Mouse (Mus musculus): ENCODE data around the gene Usp18. TPM values are rescaled to one million over a fixed set of nuclear protein-coding genes. Genes with fewer than 3 reads are reported as not detected.

Usp18 gene
- polyA plus RNA-seq, 1 experiment: 0.02 TPM

GRCm38 (mm10) chr6:121209584-121209983, 36.1 kb upstream of the Usp18 start:
- peaks cover 21% of the 10 kb centered on the region for H3K27me3 ChIP-seq (ENCODE audit: control insufficient read depth, insufficient read depth, insufficient read length)
- TF ChIP-seq FOSL1 (IDR thresholded peaks at IDR 0.05; ENCODE audit: insufficient read depth, low read length, poor library complexity, severe bottlenecking) (no peak), CEBPB (IDR thresholded peaks at IDR 0.05; ENCODE audit: low read depth) (no peak), CTCF (IDR thresholded peaks at IDR 0.05; ENCODE audit: control insufficient read depth, insufficient read depth, insufficient read length) (no peak), USF1 (IDR thresholded peaks at IDR 0.05; ENCODE audit: low read depth) (no peak), MYOD1 (IDR thresholded peaks at IDR 0.05; ENCODE audit: control insufficient read depth, insufficient read length, low read depth) (no peak), MYOG (IDR thresholded peaks at IDR 0.05; ENCODE audit: control insufficient read depth, extremely low read depth, insufficient read length) (no peak), MAX (IDR thresholded peaks at IDR 0.05) (no peak)
- no peaks in the 10 kb centered on the region for H3K36me3 ChIP-seq (ENCODE audit: control insufficient read depth, insufficient read depth)
- H3K4me3 ChIP-seq (ENCODE audit: insufficient read depth, poor library complexity, severe bottlenecking): no peak overlapping the region
- H3K79me2 ChIP-seq (ENCODE audit: control insufficient read depth, insufficient read depth): no peaks in the 10 kb centered on the region
- no peak overlapping the region for H3ac ChIP-seq (ENCODE audit: control insufficient read depth, insufficient read length, low read depth)
- no peaks in the 10 kb centered on the region for H3K79me3 ChIP-seq (ENCODE audit: low read depth)

- Histone ChIP-seq H3K36me3 (ENCODE audit: control insufficient read depth, insufficient read depth) (no peaks in the 10 kb centered on the region), H3K79me2 (ENCODE audit: control insufficient read depth, insufficient read depth) (no peaks in the 10 kb centered on the region), H3K4me3 (ENCODE audit: insufficient read depth, poor library complexity, severe bottlenecking) (no peak within 1 kb of the TSS), H3K79me3 (ENCODE audit: low read depth) (no peaks in the 10 kb centered on the region), H3K27me3 (ENCODE audit: control insufficient read depth, insufficient read depth, insufficient read length) (peaks cover 21% of the 10 kb centered on the region), H3ac (ENCODE audit: control insufficient read depth, insufficient read length, low read depth) (no peak within 1 kb of the TSS)
- TF ChIP-seq USF1 (IDR thresholded peaks at IDR 0.05; ENCODE audit: low read depth): no peak
- TF ChIP-seq FOSL1 (IDR thresholded peaks at IDR 0.05; ENCODE audit: insufficient read depth, low read length, poor library complexity, severe bottlenecking): no peak
- TF ChIP-seq MAX (IDR thresholded peaks at IDR 0.05): no peak
- no peak for TF ChIP-seq MYOD1 (IDR thresholded peaks at IDR 0.05; ENCODE audit: control insufficient read depth, insufficient read length, low read depth)
- no peak for TF ChIP-seq MYOG (IDR thresholded peaks at IDR 0.05; ENCODE audit: control insufficient read depth, extremely low read depth, insufficient read length)
These were observed 35.4 kb upstream of the Usp18 start, which contains the start of gene Tuba8 for GRCm38 (mm10) chr6:121210149-121210925. Tuba8 (plus strand) TSS chr6:121210696.

- no peaks in the 10 kb centered on the region for H3K79me3 ChIP-seq (ENCODE audit: low read depth)
- no peaks in the 10 kb centered on the region for H3K36me3 ChIP-seq (ENCODE audit: control insufficient read depth, insufficient read depth)
- no peaks in the 10 kb centered on the region for H3K79me2 ChIP-seq (ENCODE audit: control insufficient read depth, insufficient read depth)
- no peak overlapping the region for H3K4me3 ChIP-seq (ENCODE audit: insufficient read depth, poor library complexity, severe bottlenecking)
- H3ac ChIP-seq (ENCODE audit: control insufficient read depth, insufficient read length, low read depth): no peak overlapping the region
- TF ChIP-seq MYOD1 (IDR thresholded peaks at IDR 0.05; ENCODE audit: control insufficient read depth, insufficient read length, low read depth): no peak
- TF ChIP-seq FOSL1 (IDR thresholded peaks at IDR 0.05; ENCODE audit: insufficient read depth, low read length, poor library complexity, severe bottlenecking): no peak
- TF ChIP-seq CEBPB (IDR thresholded peaks at IDR 0.05; ENCODE audit: low read depth): no peak
- TF ChIP-seq MAX (IDR thresholded peaks at IDR 0.05): no peak
- TF ChIP-seq MYOG (IDR thresholded peaks at IDR 0.05; ENCODE audit: control insufficient read depth, extremely low read depth, insufficient read length): no peak
- TF ChIP-seq USF1 (IDR thresholded peaks at IDR 0.05; ENCODE audit: low read depth): no peak
- no peak for TF ChIP-seq CTCF (IDR thresholded peaks at IDR 0.05; ENCODE audit: control insufficient read depth, insufficient read depth, insufficient read length)
- H3K27me3 ChIP-seq (ENCODE audit: control insufficient read depth, insufficient read depth, insufficient read length): peaks cover 21% of the 10 kb centered on the region
These were observed 34.8 kb upstream of the Usp18 start for GRCm38 (mm10) chr6:121210926-121211289.

- TF ChIP-seq MYOD1 (IDR thresholded peaks at IDR 0.05; ENCODE audit: control insufficient read depth, insufficient read length, low read depth): no peak
- no peak for TF ChIP-seq CTCF (IDR thresholded peaks at IDR 0.05; ENCODE audit: control insufficient read depth, insufficient read depth, insufficient read length)
- TF ChIP-seq MAX (IDR thresholded peaks at IDR 0.05): no peak
- no peak for TF ChIP-seq MYOG (IDR thresholded peaks at IDR 0.05; ENCODE audit: control insufficient read depth, extremely low read depth, insufficient read length)
- no peak for TF ChIP-seq CEBPB (IDR thresholded peaks at IDR 0.05; ENCODE audit: low read depth)
- H3K4me3 ChIP-seq (ENCODE audit: insufficient read depth, poor library complexity, severe bottlenecking): no peak overlapping the region
- no peaks in the 10 kb centered on the region for H3K79me2 ChIP-seq (ENCODE audit: control insufficient read depth, insufficient read depth)
- H3K27me3 ChIP-seq (ENCODE audit: control insufficient read depth, insufficient read depth, insufficient read length): peaks cover 21% of the 10 kb centered on the region
- H3K79me3 ChIP-seq (ENCODE audit: low read depth): no peaks in the 10 kb centered on the region
- no peak overlapping the region for H3ac ChIP-seq (ENCODE audit: control insufficient read depth, insufficient read length, low read depth)
- no peaks in the 10 kb centered on the region for H3K36me3 ChIP-seq (ENCODE audit: control insufficient read depth, insufficient read depth)
These were observed 34.0 kb upstream of the Usp18 start for GRCm38 (mm10) chr6:121211743-121212142.

- H3K79me2 ChIP-seq (ENCODE audit: control insufficient read depth, insufficient read depth): no peaks in the 10 kb centered on the region
- no peaks in the 10 kb centered on the region for H3K36me3 ChIP-seq (ENCODE audit: control insufficient read depth, insufficient read depth)
- H3K27me3 ChIP-seq (ENCODE audit: control insufficient read depth, insufficient read depth, insufficient read length): peaks cover 21% of the 10 kb centered on the region
- H3ac ChIP-seq (ENCODE audit: control insufficient read depth, insufficient read length, low read depth): no peak overlapping the region
- no peak overlapping the region for H3K4me3 ChIP-seq (ENCODE audit: insufficient read depth, poor library complexity, severe bottlenecking)
- no peak for TF ChIP-seq MYOD1 (IDR thresholded peaks at IDR 0.05; ENCODE audit: control insufficient read depth, insufficient read length, low read depth)
- no peaks in the 10 kb centered on the region for H3K79me3 ChIP-seq (ENCODE audit: low read depth)
These were observed 32.7 kb upstream of the Usp18 start for GRCm38 (mm10) chr6:121212988-121213387.

- Histone ChIP-seq H3K36me3 (ENCODE audit: control insufficient read depth, insufficient read depth) (no peaks in the 10 kb centered on the region), H3K79me3 (ENCODE audit: low read depth) (no peaks in the 10 kb centered on the region), H3ac (ENCODE audit: control insufficient read depth, insufficient read length, low read depth) (no peak overlapping the region), H3K27me3 (ENCODE audit: control insufficient read depth, insufficient read depth, insufficient read length) (peaks cover 21% of the 10 kb centered on the region), H3K4me3 (ENCODE audit: insufficient read depth, poor library complexity, severe bottlenecking) (no peak overlapping the region), H3K79me2 (ENCODE audit: control insufficient read depth, insufficient read depth) (no peaks in the 10 kb centered on the region)
- TF ChIP-seq MYOD1 (IDR thresholded peaks at IDR 0.05; ENCODE audit: control insufficient read depth, insufficient read length, low read depth): no peak
- no peak for TF ChIP-seq FOSL1 (IDR thresholded peaks at IDR 0.05; ENCODE audit: insufficient read depth, low read length, poor library complexity, severe bottlenecking)
- TF ChIP-seq USF1 (IDR thresholded peaks at IDR 0.05; ENCODE audit: low read depth): no peak
- TF ChIP-seq CTCF (IDR thresholded peaks at IDR 0.05; ENCODE audit: control insufficient read depth, insufficient read depth, insufficient read length): no peak
- no peak for TF ChIP-seq MYOG (IDR thresholded peaks at IDR 0.05; ENCODE audit: control insufficient read depth, extremely low read depth, insufficient read length)
- TF ChIP-seq MAX (IDR thresholded peaks at IDR 0.05): no peak
- no peak for TF ChIP-seq CEBPB (IDR thresholded peaks at IDR 0.05; ENCODE audit: low read depth)
These were observed 31.5 kb upstream of the Usp18 start for GRCm38 (mm10) chr6:121214221-121214620.
